In genomic region chr10:99286787-99287186, GRCm38 (mm10) we compare ENCODE assay signal across 9 mouse cellular contexts. TPM values are rescaled to one million over a fixed set of nuclear protein-coding genes. Genes with fewer than 3 reads are reported as not detected.
DNase-seq lines count a peak whose midpoint lies in the region; ATAC-seq and TF ChIP-seq lines count a peak whose summit lies in the region.
"Had no signal": no experiment of that assay in that cellular context is flagged by ENCODE, and none has a peak within 500 bp of the region (broad histone marks: within the 10 kb centered on the region; RNA-seq: fewer than 3 reads in every experiment).

No protein-coding gene starts in this region.

- H3K36me3 ChIP-seq in heart, adult 2 months (ENCODE audit: control insufficient read depth, insufficient read depth, low read length) = peaks cover 3% of the 10 kb centered on the region
- H3K36me3 ChIP-seq in heart, embryonic 10.5 days = no peaks in the 10 kb centered on the region
- H3K36me3 ChIP-seq in limb, embryonic 14.5 days (ENCODE audit: control insufficient read depth, insufficient read depth, low read length) = no peaks in the 10 kb centered on the region
- H3K36me3 ChIP-seq in small intestine, adult 2 months (ENCODE audit: control insufficient read depth, insufficient read depth, low read length) = no peaks in the 10 kb centered on the region

- H3K9me3 ChIP-seq in heart, embryonic 10.5 days = no peaks in the 10 kb centered on the region
- no peaks in the 10 kb centered on the region for H3K9me3 ChIP-seq in limb, embryonic 14.5 days (ENCODE audit: control insufficient read depth, low read length)

- no peak for TF ChIP-seq POLR2A in heart, adult 2 months (IDR thresholded peaks at IDR 0.05; ENCODE audit: insufficient read depth, low read depth, low read length)
- TF ChIP-seq POLR2A in cerebellum, adult 2 months (IDR thresholded peaks at IDR 0.05; ENCODE audit: borderline replicate concordance, insufficient read depth, low read length) = no peak
- TF ChIP-seq POLR2A in limb, embryonic 14.5 days (IDR thresholded peaks at IDR 0.05; ENCODE audit: borderline replicate concordance, extremely low read depth, insufficient read depth, insufficient read length) = no peak
- no peak for TF ChIP-seq POLR2A in small intestine, adult 2 months (IDR thresholded peaks at IDR 0.05; ENCODE audit: low read depth, low read length)

- 19% methylated on average over 17 of the region's 17 CpGs for WGBS in heart, adult 2 months
- WGBS in cerebellum, adult 2 months = 6% methylated on average over 17 of the region's 17 CpGs
- under 1% methylated on average over 17 of the region's 17 CpGs for WGBS in heart, embryonic 10.5 days
- WGBS in limb, embryonic 14.5 days = 10% methylated on average over 17 of the region's 17 CpGs
- 16% methylated on average over 17 of the region's 17 CpGs for WGBS in small intestine, adult 2 months

- H3K4me3 ChIP-seq in heart, adult 2 months = no peak overlapping the region; the same call in 1 of the 2 replicates
- H3K4me3 ChIP-seq in cerebellum, adult 2 months (replicated peaks; ENCODE audit: insufficient read depth, low read depth, low read length) = peak overlapping the region; percentile 40
- H3K4me3 ChIP-seq in heart, embryonic 10.5 days = peak overlapping the region; percentile 47
- H3K4me3 ChIP-seq in limb, embryonic 14.5 days (replicated peaks; ENCODE audit: low read length) = no peak overlapping the region
- H3K4me3 ChIP-seq in small intestine, adult 2 months (ENCODE audit: low read depth, low read length) = peak overlapping the region; percentile 37
- H3K4me3 ChIP-seq: erythroblast, embryonic 14.5 days had no signal

- H3K27me3 ChIP-seq in heart, adult 2 months (ENCODE audit: control insufficient read depth, insufficient read depth, low read length) = no peaks in the 10 kb centered on the region
- H3K27me3 ChIP-seq in cerebellum, adult 2 months (ENCODE audit: control insufficient read depth, insufficient read depth, low read length) = no peaks in the 10 kb centered on the region
- no peaks in the 10 kb centered on the region for H3K27me3 ChIP-seq in heart, embryonic 10.5 days (ENCODE audit: insufficient read depth, poor library complexity, severe bottlenecking)
- no peaks in the 10 kb centered on the region for H3K27me3 ChIP-seq in limb, embryonic 14.5 days (ENCODE audit: control insufficient read depth, insufficient read depth, low read length)
- no peaks in the 10 kb centered on the region for H3K27me3 ChIP-seq in small intestine, adult 2 months (ENCODE audit: control insufficient read depth, insufficient read depth, low read length)

- no peak for TF ChIP-seq CTCF in heart, adult 2 months (IDR thresholded peaks at IDR 0.05)
- TF ChIP-seq CTCF in cerebellum, adult 2 months (IDR thresholded peaks at IDR 0.05; ENCODE audit: borderline replicate concordance, insufficient read depth, low read depth, low read length) = no peak
- TF ChIP-seq CTCF in small intestine, adult 2 months (IDR thresholded peaks at IDR 0.05; ENCODE audit: extremely low read depth, insufficient read length, insufficient replicate concordance, low read depth, low read length) = no peak

- ATAC-seq in limb, embryonic 14.5 days (ENCODE audit: low FRiP score, low read depth) = no peak

- H3K27ac ChIP-seq in heart, adult 2 months = no peak overlapping the region; the same call in 1 of the 2 replicates
- no peak overlapping the region for H3K27ac ChIP-seq in cerebellum, adult 2 months (ENCODE audit: insufficient read depth, low read length)
- H3K27ac ChIP-seq in heart, embryonic 10.5 days = peak overlapping the region; percentile 90
- no peak overlapping the region for H3K27ac ChIP-seq in limb, embryonic 14.5 days (replicated peaks; ENCODE audit: low read depth, low read length)
- H3K27ac ChIP-seq in small intestine, adult 2 months (ENCODE audit: insufficient read depth, low read depth, low read length) = no peak overlapping the region

- no peaks in the 10 kb centered on the region for H3K79me2 ChIP-seq in heart, adult 2 months (replicated peaks; ENCODE audit: control insufficient read depth, insufficient read depth, low read length)

- H3K4me2 ChIP-seq in limb, embryonic 14.5 days (replicated peaks; ENCODE audit: low read depth, low read length, severe bottlenecking) = peak overlapping the region; percentile 35

- intact Hi-C loops in heart, adult 2 months (cut with DNase I) = loop anchor here (5.0 kb wide), 2 partner anchors 41 to 171 kb away; no protein-coding TSS in a partner anchor
- intact Hi-C loops in heart, postnatal 14 days (cut with DNase I) = loop anchor here (5.0 kb wide), 2 partner anchors 46 to 121 kb away; no protein-coding TSS in a partner anchor

- no peak for TF ChIP-seq EP300 in heart, adult 2 months (IDR thresholded peaks at IDR 0.05; ENCODE audit: insufficient read depth, low read depth, low read length)

- H3K4me1 ChIP-seq in heart, adult 2 months (ENCODE audit: control insufficient read depth, insufficient read depth, low read length) = peaks cover 7% of the 10 kb centered on the region
- H3K4me1 ChIP-seq in cerebellum, adult 2 months (ENCODE audit: control insufficient read depth, insufficient read depth, low read length) = no peaks in the 10 kb centered on the region
- peaks cover 52% of the 10 kb centered on the region for H3K4me1 ChIP-seq in heart, embryonic 10.5 days
- peaks cover 4% of the 10 kb centered on the region; the same call in 1 of the 2 replicates for H3K4me1 ChIP-seq in limb, embryonic 14.5 days (ENCODE audit: control insufficient read depth, insufficient read depth, low read length)
- H3K4me1 ChIP-seq in small intestine, adult 2 months (ENCODE audit: control insufficient read depth, insufficient read depth, insufficient read length, low read length) = no peaks in the 10 kb centered on the region

- no peak overlapping the region for H3K9ac ChIP-seq in heart, adult 2 months (ENCODE audit: low read depth, low read length)
- no peak overlapping the region for H3K9ac ChIP-seq in limb, embryonic 14.5 days (ENCODE audit: low read depth, low read length, severe bottlenecking)

- peak; percentile 32 to 38 for DNase-seq in heart, adult 2 months
- DNase-seq in heart, postnatal 14 days = no peak
- DNase-seq in cerebellum, adult 2 months = peak; percentile 61 to 69
- no peak for DNase-seq in heart, embryonic 10.5 days (ENCODE audit: low spot score)
- DNase-seq in limb, embryonic 14.5 days (ENCODE audit: low spot score) = no peak
- DNase-seq in urinary bladder, adult 2 months (ENCODE audit: low spot score) = no peak
- DNase-seq in layer of hippocampus, postnatal 10 days (ENCODE audit: low spot score in 2 of 2) = no peak

RNA-seq across cellular contexts. Expression of gene Dusp6, which starts 23.8 kb away (rescaled TPM):
- total RNA-seq in heart, adult 2 months (2021) = 10 to 100 TPM; 15.8 to 21.4 TPM
- polyA plus RNA-seq in heart, adult 2 months (2012; rRNA removed) = 24.8 and 25.6 TPM in 2 replicates
- total RNA-seq in heart, postnatal 14 days (2021) = 10 to 100 TPM; 20.9 to 26.1 TPM
- 20.2 and 20.5 TPM in 2 replicates for polyA plus RNA-seq in cerebellum, adult 2 months (2012; rRNA removed)
- 58.5 and 65.3 TPM in 2 replicates for polyA plus RNA-seq in heart, embryonic 10.5 days (2016; fragmentation: Nextera tagmentation; extraction: Ambion mirVana)
- 60.2 and 78.3 TPM in 2 replicates for polyA plus RNA-seq in limb, embryonic 14.5 days (2012; rRNA removed)
- polyA plus RNA-seq in limb, embryonic 14.5 days (2014; fragmentation: Nextera tagmentation; extraction: Ambion mirVana) = 64.7 and 67.7 TPM in 2 replicates
- 28.7 and 98.8 TPM in 2 replicates for polyA plus RNA-seq in small intestine, adult 2 months (2012; rRNA removed)
- polyA plus RNA-seq in urinary bladder, adult 2 months (2012; rRNA removed) = 27.4 and 29.3 TPM in 2 replicates
- total RNA-seq in layer of hippocampus, postnatal 10 days (2021) = 10 to 100 TPM; 64.8 to 78.4 TPM

Comparison
In these comparisons a context has a peak if more than half of its experiments do, and no peak if none do; other contexts are left out.
1. DNase-seq: peak in heart, adult 2 months (2 of 2) and cerebellum, adult 2 months (2 of 2); none in heart, postnatal 14 days (0 of 2), heart, embryonic 10.5 days (single experiment), limb, embryonic 14.5 days (single experiment), urinary bladder, adult 2 months (single experiment) and layer of hippocampus, postnatal 10 days (0 of 2).
2. H3K4me3 ChIP-seq: peak in cerebellum, adult 2 months (single experiment), heart, embryonic 10.5 days (single experiment) and small intestine, adult 2 months (single experiment); none in heart, adult 2 months (single experiment) and limb, embryonic 14.5 days (single experiment).